ENCODE assay signal across 17 mouse cellular contexts in genomic region chr12:81324116-81324515, GRCm38 (mm10). TPM values are rescaled to one million over a fixed set of nuclear protein-coding genes. Genes with fewer than 3 reads are reported as not detected.
DNase-seq lines count a peak whose midpoint lies in the region.
"Had no signal": no experiment of that assay in that cellular context is flagged by ENCODE, and none has a peak within 500 bp of the region (broad histone marks: within the 10 kb centered on the region; RNA-seq: fewer than 3 reads in every experiment).

No protein-coding gene starts in this region.

- peak; percentile 45 to 75 for DNase-seq in frontal cortex, adult 2 months (ENCODE audit: extremely low spot score in 1 of 2, low spot score in 1 of 2)
- no peak for DNase-seq in frontal cortex, postnatal 25 days (ENCODE audit: low spot score in 2 of 2)
- DNase-seq in right cerebral cortex, adult 18-20 months = peak; percentile 69
- DNase-seq in right cerebral cortex, postnatal 4 days = no peak
- DNase-seq in layer of hippocampus, adult 9-11 months = peak; percentile 42
- peak; percentile 80 for DNase-seq in telencephalon, adult 2 months (ENCODE audit: low read depth, low spot score)
- no peak for DNase-seq in adrenal gland, postnatal 4 days (ENCODE audit: low spot score in 2 of 2)
- DNase-seq: adrenal gland, postnatal 36 days; cerebellum, adult 9-11 months; gastrocnemius, adult 2 months; heart, postnatal 36 days; kidney, postnatal 36 days; liver, postnatal 0 days; lung, postnatal 14 days; midbrain, embryonic 14.5 days; thymus, postnatal 25 days had no signal

RNA-seq across cellular contexts. Expression of gene Slc8a3, which starts 8.9 kb away (rescaled TPM):
- 17.1 and 18.5 TPM in 2 replicates for polyA plus RNA-seq in frontal cortex, adult 2 months (2012; rRNA removed)
- 1 to 10 TPM; 2.2 to 3.1 TPM for total RNA-seq in adrenal gland, postnatal 4 days (2021)
- polyA plus RNA-seq: liver, adult 2 months had no signal

RNA-seq across cellular contexts. Expression of gene Gm4787, which starts 55.1 kb away (rescaled TPM):
- 1.6 and 1.8 TPM in 2 replicates for polyA plus RNA-seq in frontal cortex, adult 2 months (2012; rRNA removed)
- 1 to 10 TPM; 1.1 to 1.5 TPM for total RNA-seq in adrenal gland, postnatal 4 days (2021)

Comparison
In these comparisons a context has a peak if more than half of its experiments do, and no peak if none do; other contexts are left out.
1. DNase-seq: peak in frontal cortex, adult 2 months (2 of 2), right cerebral cortex, adult 18-20 months (single experiment), layer of hippocampus, adult 9-11 months (single experiment) and telencephalon, adult 2 months (single experiment); none in frontal cortex, postnatal 25 days (0 of 2), right cerebral cortex, postnatal 4 days (single experiment) and adrenal gland, postnatal 4 days (0 of 2).